Mouse (Mus musculus) adrenal gland, postnatal 0 days (tissue): ENCODE data around the gene Zfp518a. TPM values are rescaled to one million over a fixed set of nuclear protein-coding genes. Genes with fewer than 3 reads are reported as not detected.

Experiments
- microRNA-seq: library from miRNA; unstranded; fragments of <30 nt; microRNA quantifications from one replicate; pipeline ENCODE4, GENCODE M21; 2016; ENCODE audit warnings: borderline replicate concordance; ENCODE audit not compliant: insufficient number of aligned reads
- polyA plus RNA-seq: library from polyadenylated mRNA; unstranded; fragments of >200 nt; fragmentation: Nextera tagmentation; extraction: Ambion mirVana; gene quantifications from 2 replicates; pipeline ENCODE4 v1.2.1, GENCODE M21; 2015

Gene Zfp518a
- 6.7 and 8.0 TPM in 2 replicates for polyA plus RNA-seq

DNA sequence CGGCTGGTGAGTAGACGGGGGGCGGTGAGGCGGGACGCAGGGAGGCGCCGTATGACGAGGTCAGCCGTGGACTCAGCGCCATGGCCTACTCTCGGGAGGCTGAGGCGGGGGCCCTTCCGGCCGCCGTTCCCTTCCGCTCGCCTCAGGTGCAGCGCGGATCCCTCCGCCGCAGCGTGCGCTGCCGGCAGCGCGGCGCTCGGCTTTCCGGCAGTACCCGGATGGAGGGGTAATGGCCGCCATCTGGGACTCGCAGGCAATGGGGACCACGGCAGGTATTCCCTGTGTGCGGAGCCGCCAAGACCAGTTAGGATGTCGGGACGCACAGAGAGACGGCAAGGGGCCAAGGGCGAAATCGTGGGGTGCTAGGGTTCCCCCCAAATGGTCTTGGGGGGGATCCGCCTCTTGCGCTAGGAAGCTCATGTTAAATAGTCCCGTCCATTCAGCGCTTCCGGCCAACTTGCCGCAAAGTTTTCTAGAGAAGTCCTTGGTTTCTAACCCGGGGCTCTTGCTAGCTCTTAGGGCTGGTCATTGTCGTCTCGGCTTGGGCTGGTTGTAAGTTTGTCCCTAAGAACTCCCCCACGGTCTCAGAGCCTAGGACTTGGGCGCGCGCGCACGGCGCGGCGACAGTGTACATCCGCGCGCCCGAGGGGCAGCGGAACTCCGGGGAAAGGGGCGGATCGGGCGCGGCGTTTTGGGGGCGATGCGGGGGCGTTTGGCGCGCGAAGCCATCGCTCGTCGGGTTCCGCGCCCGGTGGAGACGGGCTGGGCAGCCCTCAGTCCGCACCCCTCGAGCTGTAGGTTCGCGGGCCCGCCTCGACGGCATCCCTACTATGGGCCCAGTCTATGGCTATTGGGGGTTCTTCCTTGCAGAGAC is at the start of gene Zfp518a:
Gene Zfp518a (plus strand): TSS at position 187 of the 874 bp plus-strand sequence.

Small RNA genes lying within 50 kb of the gene (microRNA-seq; reads per million reads assigned to microRNA genes)
- gene Mir8092 = 1.1 reads per million

Other genes with a start within 250 kb of the Zfp518a start
- gene Cc2d2b, start 146.0 kb upstream of the Zfp518a start, polyA plus RNA-seq = 0.11 TPM in 1 of 2 replicates, not detected in the other
- gene Ccnj, start 63.4 kb upstream of the Zfp518a start, polyA plus RNA-seq = 5.0 and 7.1 TPM in 2 replicates
- gene Blnk, start 99.8 kb downstream of the Zfp518a start, polyA plus RNA-seq = 0.77 and 1.3 TPM in 2 replicates
- gene Dntt, start 134.6 kb downstream of the Zfp518a start, polyA plus RNA-seq = not detected in 2 replicates
- gene Opalin, start 182.4 kb downstream of the Zfp518a start, polyA plus RNA-seq = not detected in 2 replicates